Mouse (Mus musculus): ENCODE measurements at regions not wholly inside any gene's neighbourhood (a gene's known extent, or its start where the extent isn't known, plus 50 kb on each side); places are given as distances from the start of the nearest gene placed in this dataset.

GRCm38 (mm10) chr14:120830389-120830835, 80.6 kb upstream of the Ipo5 start:
- DNase-seq = peak; percentile 44

DNA sequence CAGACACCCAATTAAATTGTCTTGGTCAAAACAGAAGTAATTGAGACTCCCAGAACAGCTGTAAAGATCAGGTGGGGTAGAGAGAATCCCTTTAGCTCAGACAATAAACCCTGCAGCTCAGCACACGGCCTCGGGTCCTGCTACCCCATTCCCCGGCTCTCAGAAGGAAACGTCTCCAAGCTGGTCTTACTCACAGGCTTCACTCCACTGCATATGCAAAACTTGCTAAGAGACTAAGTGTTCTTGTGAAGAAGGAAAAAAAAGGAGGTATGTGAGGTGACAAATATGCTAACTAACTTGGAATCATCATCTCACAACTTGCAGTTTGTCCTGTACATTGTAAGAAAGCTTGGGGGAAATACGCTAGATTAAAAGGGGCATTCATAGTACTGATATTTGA, 79.6 kb upstream of the Ipo5 start:
- DNase-seq = no peak

GRCm38 (mm10) chr14:120831847-120832613, 79.0 kb upstream of the Ipo5 start:
- peak; percentile 91 for DNase-seq

DNA sequence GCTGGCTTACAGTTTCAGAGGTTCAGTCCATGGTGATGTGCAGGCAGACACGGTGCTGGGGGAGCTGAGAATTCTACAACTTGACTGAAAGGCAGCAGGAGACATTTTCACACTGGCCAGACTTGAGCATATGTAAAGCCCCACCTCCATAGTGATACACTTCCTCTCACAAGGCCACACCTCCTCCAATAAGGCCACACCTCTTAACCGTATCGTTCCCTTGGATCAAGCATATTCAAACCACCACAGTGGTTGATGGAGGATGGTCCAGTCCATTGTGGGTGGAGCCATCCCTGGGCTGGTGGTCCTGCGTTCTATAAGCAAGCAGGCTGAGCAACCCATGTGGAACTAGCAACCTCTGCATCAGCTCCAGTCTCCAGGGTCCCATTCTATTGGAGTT, 76.2 kb upstream of the Ipo5 start:
- DNase-seq = no peak

- DNase-seq = no peak
These were observed 75.3 kb upstream of the Ipo5 start for GRCm38 (mm10) chr14:120835758-120836157.

DNA sequence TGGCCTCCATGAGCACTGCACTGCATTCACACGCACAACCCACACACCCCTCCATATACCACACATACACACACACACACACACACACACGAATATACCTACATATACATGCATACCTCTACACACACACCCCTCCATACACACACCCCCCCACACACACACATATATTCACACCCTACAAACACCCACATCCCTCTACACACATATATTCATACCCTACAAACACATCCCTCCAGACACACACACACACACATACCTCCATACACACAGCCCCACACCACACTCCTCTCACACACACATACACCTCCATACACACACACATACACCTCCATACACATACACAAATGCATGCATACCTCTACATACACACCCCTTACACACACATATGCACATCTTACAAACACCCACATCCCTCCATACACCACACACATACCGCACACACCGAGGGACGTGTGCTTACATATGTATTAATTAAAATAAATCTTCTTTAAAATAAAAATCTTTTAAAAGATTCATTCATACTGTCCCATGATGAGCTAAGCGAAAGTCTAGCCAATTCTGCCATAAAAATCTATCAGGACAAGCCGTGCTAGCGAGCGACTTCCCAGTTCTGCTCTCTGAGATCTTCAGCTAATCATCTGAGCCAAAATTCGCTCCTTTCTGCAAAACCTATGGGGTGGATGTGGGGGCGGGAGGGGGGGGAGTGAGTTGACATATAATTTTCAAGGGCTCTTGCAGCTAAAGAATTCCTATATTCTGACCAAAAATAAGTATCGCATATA, 74.3 kb upstream of the Ipo5 start:
- no peak for DNase-seq

DNA sequence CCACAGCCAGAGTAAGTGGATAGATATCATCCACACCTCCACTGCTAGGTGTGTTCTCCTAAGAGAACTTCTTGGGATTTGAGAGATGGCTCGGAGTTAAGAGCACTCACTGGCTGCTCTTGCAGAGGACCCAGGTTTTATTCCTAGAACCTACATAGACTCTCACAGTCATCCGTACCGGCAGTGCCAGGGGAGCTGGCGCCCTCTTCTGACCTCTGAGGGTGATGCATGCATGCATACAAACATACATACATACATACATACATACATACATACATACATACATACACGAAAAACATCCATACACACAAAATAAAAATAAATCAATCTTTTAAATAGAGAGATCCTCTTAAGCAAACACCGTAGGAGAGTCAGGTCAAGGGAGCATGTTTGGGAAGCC, 70.1 kb upstream of the Ipo5 start:
- no peak for DNase-seq

GRCm38 (mm10) chr14:120841311-120841710, 69.7 kb upstream of the Ipo5 start:
- DNase-seq = peak; percentile 52

- no peak for DNase-seq
These were observed 65.9 kb upstream of the Ipo5 start for GRCm38 (mm10) chr14:120845172-120845571.

DNA sequence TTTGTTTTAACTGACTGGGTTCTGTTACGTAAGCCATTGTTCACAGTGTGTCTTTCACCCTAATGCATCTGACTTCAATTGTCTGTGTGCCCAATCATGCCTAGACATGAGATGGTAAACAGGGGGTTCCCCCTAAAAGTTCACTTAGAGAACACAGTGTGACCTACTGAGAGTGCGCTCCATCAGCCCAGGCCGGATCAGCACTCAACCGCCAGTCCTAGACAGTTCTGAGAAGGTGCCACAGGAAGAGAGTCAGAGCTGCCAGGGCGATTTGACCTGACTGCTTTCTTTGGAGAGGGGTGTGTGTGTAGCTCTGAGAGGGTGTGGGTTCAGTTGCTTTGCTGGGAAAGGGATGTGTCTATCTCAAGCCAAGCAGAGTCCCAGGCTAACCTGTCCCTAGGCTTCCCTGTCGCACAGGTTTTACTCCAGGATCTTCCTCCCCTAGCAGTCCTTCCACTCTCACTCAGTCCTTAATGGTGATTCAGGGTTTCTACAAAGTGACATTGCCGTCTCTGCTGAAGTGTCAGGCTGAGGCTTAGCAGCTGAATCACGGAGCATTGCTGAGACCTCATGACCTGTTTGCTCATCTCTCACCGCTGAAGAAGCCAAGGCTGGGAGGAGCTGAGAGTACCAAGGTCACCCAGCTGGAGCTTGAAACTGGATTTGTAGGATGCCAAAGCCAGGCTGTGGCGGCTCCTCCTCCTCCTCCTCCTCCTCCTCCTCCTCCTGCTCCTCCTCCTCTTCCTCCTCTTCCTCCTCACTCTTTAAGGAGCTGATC, 64.8 kb upstream of the Ipo5 start:
- DNase-seq = peak; percentile 87

- DNase-seq = peak; percentile 79
These were observed 64.0 kb upstream of the Ipo5 start for GRCm38 (mm10) chr14:120847006-120847405.

DNA sequence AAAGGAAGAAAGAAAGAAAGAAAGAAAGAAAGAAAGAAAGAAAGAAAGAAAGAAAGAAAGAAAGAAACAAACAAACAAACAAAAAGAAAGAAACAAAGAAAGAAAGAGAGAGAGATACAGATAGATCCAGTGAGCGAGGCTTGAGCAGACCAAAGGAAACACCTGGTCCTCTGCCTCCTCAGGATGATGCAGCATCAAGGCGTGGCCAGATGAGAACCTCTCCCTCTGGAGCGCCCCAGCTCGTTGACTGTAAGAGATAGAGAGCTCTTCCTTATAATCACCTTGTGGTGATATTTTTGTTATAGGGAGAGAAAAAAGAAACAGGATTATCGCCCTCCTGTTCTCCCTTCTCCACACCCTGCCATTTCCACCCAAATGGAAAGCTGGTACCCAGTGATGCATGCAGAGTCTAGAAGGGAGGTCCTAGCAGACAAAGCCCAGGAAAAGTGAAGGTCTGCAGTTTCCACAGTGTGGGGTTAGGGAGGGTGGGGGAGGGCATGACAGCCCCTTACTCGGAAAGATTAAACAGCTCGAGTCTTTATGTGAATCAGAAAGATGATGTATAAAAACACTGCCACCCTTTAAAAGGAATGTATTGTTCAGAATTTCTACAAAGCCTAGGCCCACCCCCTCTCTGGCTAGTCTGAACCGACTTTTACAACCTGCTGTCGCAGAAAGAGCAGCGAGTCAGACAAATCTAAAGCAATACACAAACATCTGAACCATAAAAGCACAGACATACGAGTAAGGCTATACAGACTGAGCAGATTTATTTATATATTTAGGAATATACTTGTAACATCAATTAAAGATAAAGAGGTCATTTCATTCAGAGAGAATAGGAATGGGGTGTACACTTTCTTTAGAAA, 62.7 kb upstream of the Ipo5 start:
- no peak for DNase-seq

DNA sequence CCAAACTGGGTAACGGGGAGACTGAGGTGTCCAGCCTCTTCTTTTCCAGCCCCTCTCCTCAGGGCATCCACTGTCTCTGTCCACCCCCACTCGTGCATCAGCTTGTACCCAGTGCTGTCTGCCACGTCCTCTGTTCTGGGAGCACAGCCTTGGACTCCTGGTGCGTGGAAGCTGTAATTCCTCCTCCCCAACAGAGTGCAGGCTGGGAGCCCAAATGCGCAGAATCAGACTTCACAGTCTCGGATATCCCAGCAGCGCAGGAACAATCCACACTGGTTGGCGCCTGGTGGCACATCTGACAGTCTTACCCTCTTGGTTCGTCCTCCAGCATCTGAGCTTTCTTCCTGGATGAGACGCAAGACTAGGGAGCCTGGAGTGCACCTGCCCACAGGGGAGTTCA, 61.9 kb upstream of the Ipo5 start:
- DNase-seq = no peak

DNA sequence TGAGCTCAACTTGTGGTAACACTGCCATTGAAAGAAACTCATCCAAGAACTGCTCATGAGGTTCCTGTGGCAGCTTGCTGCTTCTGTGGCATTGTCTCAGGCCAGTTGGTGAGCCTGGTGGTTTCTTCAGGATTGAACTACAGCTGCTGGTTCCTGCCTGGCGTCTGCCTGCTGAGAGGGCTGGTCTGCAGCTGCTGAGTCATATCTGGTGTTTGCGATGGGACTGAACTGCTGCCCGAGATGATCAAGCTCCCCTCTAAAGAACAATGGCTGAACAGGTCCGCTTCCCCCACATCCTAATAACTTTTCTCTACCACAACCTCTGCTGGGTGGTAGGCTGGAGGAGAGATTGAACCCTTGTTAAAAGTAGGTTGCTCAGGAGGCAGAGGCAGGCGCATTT, 57.4 kb upstream of the Ipo5 start:
- no peak for DNase-seq

DNA sequence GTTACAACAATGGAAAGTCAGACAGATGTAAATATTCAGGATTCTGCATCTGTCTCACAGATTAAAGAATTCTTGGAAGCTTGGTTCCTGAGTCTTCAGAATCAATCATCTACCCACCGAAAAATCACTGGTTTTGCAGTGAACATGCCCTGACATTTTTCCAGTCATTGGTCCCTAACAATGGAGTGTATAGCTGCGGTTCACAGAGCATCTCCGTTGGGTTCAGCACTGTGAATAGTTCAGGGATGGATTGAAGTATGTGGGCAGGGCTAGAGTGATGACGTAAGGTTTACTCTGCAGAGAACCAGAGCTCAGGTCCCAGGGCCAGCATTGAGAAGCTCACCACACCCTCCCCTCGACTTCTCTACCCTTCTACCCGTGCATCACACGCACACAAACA, 56.5 kb upstream of the Ipo5 start:
- DNase-seq = no peak

DNA sequence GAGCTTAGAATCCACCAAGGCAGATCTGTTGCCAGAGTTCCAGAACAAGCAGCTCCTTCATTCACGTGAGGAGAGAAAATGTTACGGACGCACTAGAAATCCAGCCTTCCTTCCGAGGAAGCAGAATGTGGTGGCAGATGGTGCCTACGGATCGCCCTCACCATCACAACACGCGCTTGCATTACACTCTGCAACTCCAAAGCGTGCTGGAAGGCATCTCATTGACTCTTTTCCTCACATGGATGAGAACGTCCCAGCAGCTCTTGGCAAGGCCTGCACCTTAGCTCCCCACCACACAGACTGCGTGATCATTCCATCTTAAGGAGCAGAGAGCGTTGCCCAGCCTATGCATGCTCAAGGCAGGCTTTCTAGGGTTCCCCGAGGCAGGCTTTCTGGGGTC, 55.8 kb upstream of the Ipo5 start:
- no peak for DNase-seq

Measured in adrenal gland, adult 2 months (tissue).